Mouse (Mus musculus) kidney, adult 2 months (tissue): Measurements from ENCODE around the gene Sec14l3. TPM values are rescaled to one million over a fixed set of nuclear protein-coding genes. Genes with fewer than 3 reads are reported as not detected.

Experiments
- DNase-seq: peaks from one replicate; pipeline ENCODE4 v3.0.0; 2021
- H3K27ac ChIP-seq: fragments of 200-500 bp; 2 replicates; pipeline ENCODE4 v1.5.1; 2012; ENCODE audit warnings: low read depth, low read length, control low read depth, inconsistent platforms; ENCODE audit not compliant: insufficient read depth
- H3K27me3 ChIP-seq: fragments of 200-500 bp; replicated peaks from 2 replicates; pipeline ENCODE4 v1.6.1; 2012; ENCODE audit warnings: mild to moderate bottlenecking, moderate library complexity, low read length, inconsistent platforms; ENCODE audit not compliant: control insufficient read depth, insufficient read depth
- H3K36me3 ChIP-seq: fragments of 200-500 bp; 2 replicates; pipeline ENCODE4 v1.6.1; 2012; ENCODE audit warnings: mild to moderate bottlenecking, moderate library complexity, low read length, inconsistent platforms; ENCODE audit not compliant: control insufficient read depth, insufficient read depth
- H3K4me1 ChIP-seq: fragments of 200-500 bp; 2 replicates; pipeline ENCODE4 v1.6.1; 2011; ENCODE audit warnings: low read length; ENCODE audit not compliant: control insufficient read depth, insufficient read depth
- H3K4me3 ChIP-seq: fragments of 200-500 bp; 2 replicates; pipeline ENCODE4 v1.5.1; 2011; ENCODE audit warnings: mild to moderate bottlenecking, low read depth, low read length, control low read depth; ENCODE audit not compliant: insufficient read depth
- CTCF ChIP-seq: fragments of 200-500 bp; conservative IDR thresholded peaks from 2 replicates; pipeline ENCODE4 v1.5.1; 2011; ENCODE audit warnings: low read depth, mild to moderate bottlenecking, control low read depth, low read length, moderate library complexity, mixed read lengths; ENCODE audit not compliant: insufficient read depth, insufficient read length
- POLR2A ChIP-seq: fragments of 200-500 bp; IDR thresholded peaks from one replicate; pipeline ENCODE4 v1.6.1; 2011; ENCODE audit warnings: low read depth, low read length, control low read depth
- WGBS: fragments of 180-500 bp; shearing (Covaris S2); methylation state at CpG from one replicate; pipeline ENCODE4 v1.1.7; 2018; 5-methylcytosine and 5-hydroxymethylcytosine counted together
- polyA plus RNA-seq: library from polyadenylated mRNA; depleted of rRNA; stranded (reverse); fragments of >200 nt; gene quantifications from 2 replicates; pipeline ENCODE4 v1.2.3, GENCODE M21; 2012

The Sec14l3 gene
- polyA plus RNA-seq, 1 experiment: 8.8 TPM

DNA sequence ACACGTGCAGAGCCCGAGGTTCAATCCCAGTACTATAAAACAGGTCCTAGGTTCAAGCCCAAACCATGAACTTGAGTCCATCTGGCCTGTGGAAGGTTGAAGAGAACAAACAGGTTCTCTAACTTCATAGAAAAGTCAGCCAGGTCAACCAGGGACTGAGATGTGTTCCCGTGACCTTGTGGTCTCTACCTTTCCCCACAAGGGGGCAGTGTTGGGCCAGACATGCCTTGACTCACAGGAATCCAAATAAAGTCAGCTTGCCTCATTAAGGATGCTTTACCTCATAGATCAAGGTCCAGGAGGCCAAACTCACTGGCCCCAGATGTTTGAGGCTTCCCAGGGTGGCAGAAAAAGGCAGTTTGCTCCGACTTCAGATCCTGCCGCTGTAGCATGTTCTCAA is 11.1 kb upstream of the Sec14l3 start:
- Histone ChIP-seq H3K4me3 (no peak overlapping the region), H3K27ac (no peak overlapping the region), H3K36me3 (no peaks in the 10 kb centered on the region), H3K4me1 (no peaks in the 10 kb centered on the region), H3K27me3 (no peaks in the 10 kb centered on the region)
- WGBS: 15% methylated on average over 5 of the region's 5 CpGs
- peak; percentile 89 for DNase-seq
- no peak for TF ChIP-seq POLR2A
- peak; percentile 96 for TF ChIP-seq CTCF

DNA sequence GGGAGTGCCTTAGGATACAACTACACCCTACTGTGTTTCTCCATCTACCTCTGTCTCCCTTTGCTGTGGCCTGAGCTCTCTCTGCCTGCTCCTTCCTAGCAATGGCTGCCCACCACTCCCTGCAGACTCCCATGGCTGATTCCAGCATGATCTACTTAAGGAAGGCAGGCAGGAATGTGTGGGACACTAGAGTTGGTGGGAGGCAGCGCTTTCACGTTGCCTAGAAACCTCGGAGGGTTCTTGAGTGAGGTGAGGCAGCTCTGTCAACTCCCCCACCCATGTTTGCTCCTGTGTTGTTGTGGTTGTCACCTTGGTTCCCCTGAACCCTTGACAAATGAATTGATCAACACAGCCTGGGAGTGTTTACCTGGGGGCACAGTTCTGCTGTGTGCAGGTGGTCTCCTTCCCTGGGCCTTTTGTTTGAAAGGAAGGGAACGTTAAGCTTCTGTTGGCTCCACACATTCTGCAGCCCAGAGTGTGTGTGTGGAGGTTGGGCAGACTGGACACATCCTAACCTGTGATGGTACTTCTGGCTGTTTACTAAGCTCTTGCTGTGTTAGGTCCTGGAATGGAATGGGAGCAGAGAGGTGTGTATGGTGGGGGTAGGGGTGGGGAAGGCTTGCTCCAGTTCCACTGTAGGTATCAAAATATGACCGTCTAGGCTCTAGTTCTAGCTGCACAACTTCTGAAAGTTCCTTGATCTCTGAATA is 3.6 kb upstream of the Sec14l3 start:
- Histone ChIP-seq H3K4me3 (no peak overlapping the region), H3K4me1 (no peaks in the 10 kb centered on the region), H3K27ac (no peak overlapping the region), H3K27me3 (no peaks in the 10 kb centered on the region), H3K36me3 (no peaks in the 10 kb centered on the region)
- TF ChIP-seq CTCF (no peak), POLR2A (no peak)
- DNase-seq: no peak
- WGBS: 58% methylated on average over 5 of the region's 5 CpGs

DNA sequence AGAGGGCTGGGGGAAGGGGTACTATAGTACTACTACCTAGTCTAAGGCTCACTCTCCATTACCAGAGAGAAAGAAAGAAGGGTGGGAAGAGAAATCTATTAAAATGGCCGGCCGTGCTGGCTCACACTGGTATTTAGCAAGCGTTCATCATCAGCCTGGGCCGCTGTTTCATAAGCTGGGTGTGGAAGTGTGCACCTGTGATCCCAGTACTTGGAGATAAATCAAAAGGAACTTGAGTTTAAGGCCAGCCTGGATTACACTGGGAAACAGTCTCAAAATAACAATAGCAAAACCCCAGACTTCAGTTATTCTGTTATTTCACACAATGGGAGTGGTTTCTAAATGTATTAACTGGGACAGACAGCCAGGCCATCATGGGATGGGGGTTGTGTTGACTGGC is 2.1 kb upstream of the Sec14l3 start:
- DNase-seq: no peak
- 84% methylated on average over 4 of the region's 4 CpGs for WGBS
- no peaks in the 10 kb centered on the region for H3K36me3 ChIP-seq
- no peak overlapping the region for H3K4me3 ChIP-seq
- H3K4me1 ChIP-seq: no peaks in the 10 kb centered on the region
- no peaks in the 10 kb centered on the region for H3K27me3 ChIP-seq
- TF ChIP-seq POLR2A (no peak), CTCF (no peak)
- no peak overlapping the region for H3K27ac ChIP-seq

DNA sequence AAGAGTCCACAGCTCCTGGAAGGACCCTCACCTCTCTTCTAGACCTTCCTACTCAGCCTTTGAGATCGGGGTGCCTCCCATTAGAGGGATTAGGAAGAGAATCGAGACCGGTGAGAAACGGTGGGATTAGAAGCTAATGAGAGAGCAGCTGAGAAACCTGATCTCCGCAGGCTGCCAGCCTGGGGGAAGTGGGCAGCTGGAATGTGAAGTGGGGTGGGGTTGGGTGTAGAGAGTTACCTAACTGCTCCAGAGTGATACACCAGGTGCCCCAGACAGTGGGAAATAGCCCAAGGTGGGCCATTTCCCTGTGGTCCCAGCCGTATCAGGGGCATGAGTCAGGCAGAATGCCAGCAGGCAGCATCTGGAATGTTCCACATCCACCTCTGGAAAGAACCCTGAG is 1.7 kb upstream of the Sec14l3 start:
- TF ChIP-seq CTCF (no peak), POLR2A (no peak)
- WGBS: 36% methylated on average over 6 of the region's 6 CpGs
- no peak for DNase-seq
- H3K36me3 ChIP-seq: no peaks in the 10 kb centered on the region
- no peaks in the 10 kb centered on the region for H3K27me3 ChIP-seq
- no peak overlapping the region for H3K4me3 ChIP-seq
- no peaks in the 10 kb centered on the region for H3K4me1 ChIP-seq
- H3K27ac ChIP-seq: no peak overlapping the region

DNA sequence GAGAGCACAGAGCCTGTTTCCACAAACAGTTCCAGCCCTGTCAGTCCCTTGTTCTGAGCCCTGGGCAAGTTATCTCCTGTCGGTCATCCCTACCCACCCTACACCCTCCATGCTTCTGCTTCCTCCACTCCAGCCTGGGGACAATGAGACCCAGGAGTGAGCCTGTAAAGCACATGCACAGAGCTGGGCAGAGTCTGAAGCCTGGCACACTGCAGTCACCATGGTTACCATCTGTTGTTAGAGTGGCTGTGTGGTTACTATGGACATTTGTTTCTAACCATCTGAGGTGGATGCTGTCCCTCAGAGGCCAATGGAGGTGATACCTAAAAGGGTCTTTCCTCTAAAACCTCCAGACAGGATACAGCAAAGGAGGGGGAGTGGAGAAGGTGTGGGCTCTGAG is 5.0 kb downstream of the Sec14l3 start:
- TF ChIP-seq POLR2A (no peak), CTCF (no peak)
- H3K27me3 ChIP-seq: no peaks in the 10 kb centered on the region
- DNase-seq: no peak
- H3K36me3 ChIP-seq: no peaks in the 10 kb centered on the region
- H3K27ac ChIP-seq: no peak overlapping the region
- H3K4me3 ChIP-seq: no peak overlapping the region
- WGBS: 77% methylated on average over 1 of the region's 1 CpGs
- no peaks in the 10 kb centered on the region for H3K4me1 ChIP-seq

DNA sequence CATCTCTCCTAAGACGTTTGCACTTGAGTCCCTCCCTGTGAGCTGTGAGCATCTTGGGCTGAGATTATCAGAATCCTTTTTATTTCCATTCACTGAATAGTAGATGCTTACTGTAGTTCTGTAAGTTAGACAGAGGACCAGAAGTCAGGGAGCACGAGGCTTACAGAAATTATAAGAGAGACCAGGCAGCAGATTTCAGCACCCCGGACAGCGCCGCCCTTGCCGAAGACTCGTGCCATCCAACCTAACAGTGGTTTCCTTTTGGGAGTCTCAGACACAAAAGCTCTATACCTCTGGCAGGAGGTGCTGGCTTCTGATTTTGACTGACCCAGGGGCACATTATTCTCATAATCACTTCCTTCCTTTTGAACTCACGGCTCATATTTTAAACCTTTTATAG is 12.0 kb downstream of the Sec14l3 start:
- 11% methylated on average over 8 of the region's 8 CpGs for WGBS
- Histone ChIP-seq H3K4me3 (no peak overlapping the region), H3K27me3 (no peaks in the 10 kb centered on the region), H3K36me3 (no peaks in the 10 kb centered on the region), H3K27ac (no peak overlapping the region), H3K4me1 (no peaks in the 10 kb centered on the region)
- TF ChIP-seq CTCF: no peak
- no peak for TF ChIP-seq POLR2A
- DNase-seq: peak; percentile 49

DNA sequence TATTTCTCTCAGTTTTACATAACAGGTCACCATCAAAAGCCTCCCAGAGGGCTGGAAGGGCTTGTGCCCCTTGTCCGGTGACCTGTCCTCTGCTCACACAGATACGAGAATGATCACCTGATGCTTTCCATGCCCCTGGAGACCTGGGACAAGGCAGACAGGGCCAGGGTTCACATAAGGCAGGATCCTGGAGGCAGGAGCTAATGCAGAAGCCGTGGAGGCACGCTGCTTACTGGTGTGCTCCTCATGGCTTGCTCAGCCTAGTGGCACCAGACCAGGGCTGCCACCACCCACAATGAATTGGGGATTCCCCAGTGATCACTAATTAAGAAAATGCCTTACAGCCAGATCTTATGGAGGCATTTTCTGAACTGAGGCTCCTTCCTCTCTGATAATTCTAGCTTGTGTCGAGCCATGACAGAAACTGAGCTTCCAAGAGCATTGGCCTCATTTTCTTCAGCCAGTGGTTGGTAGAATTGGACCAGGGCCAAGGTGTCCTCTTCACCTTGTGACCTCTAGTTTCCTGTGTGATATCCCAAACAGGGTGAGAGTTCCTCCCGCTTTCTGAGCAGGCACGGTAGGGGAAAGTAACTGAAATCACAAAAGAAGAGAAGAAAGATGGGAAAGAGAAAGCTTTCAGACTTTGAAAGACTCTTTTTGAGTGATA is 13.8 kb downstream of the Sec14l3 start:
- TF ChIP-seq POLR2A (no peak), CTCF (no peak)
- Histone ChIP-seq H3K4me3 (no peak overlapping the region), H3K36me3 (no peaks in the 10 kb centered on the region), H3K4me1 (no peaks in the 10 kb centered on the region), H3K27ac (no peak overlapping the region), H3K27me3 (no peaks in the 10 kb centered on the region)
- 73% methylated on average over 7 of the region's 7 CpGs for WGBS
- DNase-seq: no peak
